Mouse (Mus musculus) small intestine, adult 2 months (tissue): ENCODE results near the gene Mrm2.

Source experiments
- CTCF ChIP-seq: fragments of 200-500 bp; IDR thresholded peaks from 2 replicates; pipeline ENCODE4 v1.5.1; 2012; ENCODE audit warnings: low read depth, mild to moderate bottlenecking, control low read depth, inconsistent platforms, low read length, moderate library complexity, mixed read lengths; ENCODE audit not compliant: insufficient replicate concordance, insufficient read length; ENCODE audit errors: extremely low read depth
- POLR2A ChIP-seq: fragments of 200-500 bp; IDR thresholded peaks from 2 replicates; pipeline ENCODE4 v1.6.1; 2012; ENCODE audit warnings: low read depth, mild to moderate bottlenecking, control low read depth, inconsistent platforms, low read length, moderate library complexity

DNA sequence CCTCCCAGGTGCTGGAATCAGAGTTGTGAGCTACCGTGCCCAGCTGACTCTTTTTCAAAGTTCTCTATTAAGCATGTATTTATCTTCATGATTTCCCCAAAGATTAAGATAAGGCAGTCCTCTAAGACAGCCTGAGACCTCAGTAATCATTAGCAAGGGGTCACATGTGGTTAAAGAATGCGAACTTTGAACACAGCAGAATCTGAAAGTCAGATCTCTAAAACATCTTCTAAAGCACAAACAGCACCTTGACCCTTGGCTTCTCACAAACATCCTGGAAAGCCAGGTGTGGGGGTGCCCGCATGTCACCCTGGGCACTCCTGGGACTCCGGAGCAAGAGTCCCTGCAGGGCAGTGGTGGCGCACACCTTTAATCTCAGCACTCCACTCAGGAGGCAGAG lies 32.7 kb upstream of the Mrm2 start:
- no peak for TF ChIP-seq POLR2A
- no peak for TF ChIP-seq CTCF
